ENCODE assay signal across 11 mouse cellular contexts in the genomic region with DNA sequence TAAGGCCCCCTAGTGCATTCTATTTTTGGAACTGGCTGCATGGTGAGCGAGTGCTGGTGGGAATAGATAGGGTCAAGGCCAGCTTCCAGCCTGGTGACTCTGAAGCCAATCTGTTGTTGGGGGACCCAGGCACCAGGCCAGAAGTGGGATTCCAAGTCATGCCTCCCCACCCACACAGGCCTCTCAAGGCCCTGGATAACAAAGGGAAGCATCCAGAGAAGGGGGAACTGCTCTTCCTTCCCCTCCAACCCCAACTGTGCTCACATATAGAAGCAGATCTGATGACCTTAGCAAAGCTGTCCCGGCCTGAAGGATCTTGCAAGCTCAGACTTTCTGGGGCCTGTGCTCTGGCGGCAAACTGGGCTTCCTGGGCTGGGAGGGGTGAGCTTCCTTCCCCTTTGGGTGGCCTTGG. TPM values are rescaled to one million over a fixed set of nuclear protein-coding genes. Genes with fewer than 3 reads are reported as not detected.
DNase-seq lines count a peak whose midpoint lies in the region; ATAC-seq and TF ChIP-seq lines count a peak whose summit lies in the region.
"Had no signal": no experiment of that assay in that cellular context is flagged by ENCODE, and none has a peak within 500 bp of the region (broad histone marks: within the 10 kb centered on the region; RNA-seq: fewer than 3 reads in every experiment).

No protein-coding gene starts in this region.

- intact Hi-C loops in heart, postnatal 10 days (cut with DNase I): no loop called here

- H3K9me3 ChIP-seq in kidney, postnatal 0 days (replicated peaks; ENCODE audit: low read length): no peaks in the 10 kb centered on the region
- no peaks in the 10 kb centered on the region for H3K9me3 ChIP-seq in liver, postnatal 0 days (ENCODE audit: low read length)
- no peaks in the 10 kb centered on the region for H3K9me3 ChIP-seq in midbrain, embryonic 10.5 days (replicated peaks)
- H3K9me3 ChIP-seq in midbrain, embryonic 13.5 days: no peaks in the 10 kb centered on the region
- H3K9me3 ChIP-seq in limb, embryonic 10.5 days (replicated peaks): no peaks in the 10 kb centered on the region
- H3K9me3 ChIP-seq: embryonic facial prominence, embryonic 15.5 days; limb, embryonic 13.5 days had no signal

- H3K4me2 ChIP-seq in kidney, postnatal 0 days (ENCODE audit: low read length): no peak overlapping the region
- H3K4me2 ChIP-seq in liver, postnatal 0 days (ENCODE audit: low read depth, low read length): no peak overlapping the region
- H3K4me2 ChIP-seq in midbrain, embryonic 13.5 days (replicated peaks): no peak overlapping the region
- H3K4me2 ChIP-seq: embryonic facial prominence, embryonic 15.5 days; limb, embryonic 13.5 days had no signal

- no peak for TF ChIP-seq CTCF in kidney, postnatal 0 days (IDR thresholded peaks at IDR 0.05; ENCODE audit: low read depth)
- TF ChIP-seq CTCF in liver, postnatal 0 days (IDR thresholded peaks at IDR 0.05; ENCODE audit: low read depth): no peak

- DNase-seq in kidney, postnatal 0 days (ENCODE audit: low spot score): peak; percentile 15
- DNase-seq in kidney, adult 11 months: no peak
- peak; percentile 25 to 34 for DNase-seq in heart, postnatal 10 days
- peak; percentile 28 for DNase-seq in liver, postnatal 0 days
- DNase-seq in midbrain, embryonic 10.5 days (ENCODE audit: low spot score): no peak
- no peak for DNase-seq in limb, embryonic 10.5 days (ENCODE audit: low spot score)

- H3K36me3 ChIP-seq in kidney, postnatal 0 days (ENCODE audit: insufficient read depth, low read length): no peaks in the 10 kb centered on the region
- no peaks in the 10 kb centered on the region for H3K36me3 ChIP-seq in liver, postnatal 0 days (replicated peaks; ENCODE audit: insufficient read depth, low read length)
- no peaks in the 10 kb centered on the region for H3K36me3 ChIP-seq in midbrain, embryonic 10.5 days
- H3K36me3 ChIP-seq in midbrain, embryonic 13.5 days: no peaks in the 10 kb centered on the region
- H3K36me3 ChIP-seq in limb, embryonic 10.5 days: no peaks in the 10 kb centered on the region
- H3K36me3 ChIP-seq: embryonic facial prominence, embryonic 15.5 days; G1E; limb, embryonic 13.5 days had no signal

- no peak overlapping the region for H3K4me3 ChIP-seq in kidney, postnatal 0 days (replicated peaks; ENCODE audit: low read depth, low read length)
- H3K4me3 ChIP-seq in liver, postnatal 0 days (ENCODE audit: low read depth, low read length): no peak overlapping the region
- H3K4me3 ChIP-seq in midbrain, embryonic 10.5 days: no peak overlapping the region
- H3K4me3 ChIP-seq in midbrain, embryonic 13.5 days (replicated peaks): no peak overlapping the region
- no peak overlapping the region for H3K4me3 ChIP-seq in limb, embryonic 10.5 days
- H3K4me3 ChIP-seq: embryonic facial prominence, embryonic 15.5 days; limb, embryonic 13.5 days had no signal

- H3K27ac ChIP-seq in kidney, postnatal 0 days: no peak overlapping the region
- H3K27ac ChIP-seq in liver, postnatal 0 days (ENCODE audit: low read depth): 0 out of 2 replicates have a peak overlapping the region, but pooled peaks have one; percentile 39
- no peak overlapping the region for H3K27ac ChIP-seq in midbrain, embryonic 10.5 days (replicated peaks)
- no peak overlapping the region for H3K27ac ChIP-seq in midbrain, embryonic 13.5 days
- no peak overlapping the region for H3K27ac ChIP-seq in limb, embryonic 10.5 days
- H3K27ac ChIP-seq: embryonic facial prominence, embryonic 15.5 days; limb, embryonic 13.5 days had no signal

- no peaks in the 10 kb centered on the region for H3K4me1 ChIP-seq in kidney, postnatal 0 days (replicated peaks; ENCODE audit: insufficient read depth, low read length)
- H3K4me1 ChIP-seq in liver, postnatal 0 days (ENCODE audit: insufficient read depth): no peaks in the 10 kb centered on the region
- 0 out of 2 replicates have a peak, but pooled peaks cover 3% of the 10 kb centered on the region for H3K4me1 ChIP-seq in midbrain, embryonic 10.5 days
- H3K4me1 ChIP-seq in midbrain, embryonic 13.5 days (replicated peaks): no peaks in the 10 kb centered on the region
- H3K4me1 ChIP-seq in limb, embryonic 10.5 days: no peaks in the 10 kb centered on the region
- H3K4me1 ChIP-seq: embryonic facial prominence, embryonic 15.5 days; limb, embryonic 13.5 days had no signal

- ATAC-seq in kidney, postnatal 0 days (replicated peaks; ENCODE audit: low FRiP score, low read depth): no peak
- ATAC-seq in common myeloid progenitor, adult 5-6 weeks (replicated peaks; ENCODE audit: low read depth, poor library complexity, severe bottlenecking): peak; percentile 68
- ATAC-seq in liver, postnatal 0 days: peak; percentile 81
- ATAC-seq in midbrain, embryonic 13.5 days: no peak

- H3K27me3 ChIP-seq in kidney, postnatal 0 days (ENCODE audit: insufficient read depth, low read length): no peaks in the 10 kb centered on the region
- H3K27me3 ChIP-seq in liver, postnatal 0 days (ENCODE audit: insufficient read depth, low read length): no peaks in the 10 kb centered on the region
- no peaks in the 10 kb centered on the region for H3K27me3 ChIP-seq in midbrain, embryonic 10.5 days (ENCODE audit: low read depth, poor library complexity, severe bottlenecking)
- no peaks in the 10 kb centered on the region for H3K27me3 ChIP-seq in midbrain, embryonic 13.5 days
- no peaks in the 10 kb centered on the region for H3K27me3 ChIP-seq in limb, embryonic 10.5 days (ENCODE audit: low read depth, poor library complexity, severe bottlenecking)
- H3K27me3 ChIP-seq: embryonic facial prominence, embryonic 15.5 days; limb, embryonic 13.5 days had no signal

- no peak overlapping the region for H3K9ac ChIP-seq in kidney, postnatal 0 days (ENCODE audit: low read depth, low read length)
- no peak overlapping the region for H3K9ac ChIP-seq in liver, postnatal 0 days (replicated peaks)
- H3K9ac ChIP-seq in midbrain, embryonic 13.5 days (replicated peaks): no peak overlapping the region
- H3K9ac ChIP-seq: embryonic facial prominence, embryonic 15.5 days; limb, embryonic 13.5 days had no signal

- TF ChIP-seq EP300 in liver, postnatal 0 days (IDR thresholded peaks at IDR 0.05; ENCODE audit: low read depth): no peak

- 68% methylated on average over 3 of the region's 3 CpGs for WGBS in kidney, postnatal 0 days
- 37% methylated on average over 3 of the region's 3 CpGs for WGBS in liver, postnatal 0 days (ENCODE audit: insufficient replicate concordance)
- 81% methylated on average over 3 of the region's 3 CpGs for WGBS in midbrain, embryonic 10.5 days
- WGBS in midbrain, embryonic 13.5 days: 87% methylated on average over 3 of the region's 3 CpGs
- 83% methylated on average over 3 of the region's 3 CpGs for WGBS in limb, embryonic 10.5 days

RNA-seq across cellular contexts. Expression of gene Maf, which starts 57.5 kb away (rescaled TPM):
- polyA plus RNA-seq in kidney, postnatal 0 days (2015; fragmentation: Nextera tagmentation; extraction: Ambion mirVana): 14.5 and 14.8 TPM in 2 replicates
- total RNA-seq in common myeloid progenitor, adult 5-6 weeks (2017): 0.18 and 0.34 TPM in 2 replicates
- total RNA-seq in heart, postnatal 10 days (2021): 1 to 10 TPM; 7.4 to 7.7 TPM
- 5.9 and 6.0 TPM in 2 replicates for polyA plus RNA-seq in liver, postnatal 0 days (2015; fragmentation: Nextera tagmentation; extraction: Ambion mirVana)
- polyA plus RNA-seq in midbrain, embryonic 10.5 days (2016; fragmentation: Nextera tagmentation; extraction: Ambion mirVana): 2.2 and 2.6 TPM in 2 replicates
- polyA plus RNA-seq in midbrain, embryonic 13.5 days (2015; fragmentation: Nextera tagmentation; extraction: Ambion mirVana): 5.0 and 5.6 TPM in 2 replicates
- polyA plus RNA-seq in limb, embryonic 10.5 days (2016; fragmentation: Nextera tagmentation; extraction: Ambion mirVana): 0.58 and 0.98 TPM in 2 replicates
- polyA plus RNA-seq: G1E had no signal

Comparison
In these comparisons a context has a peak if more than half of its experiments do, and no peak if none do; other contexts are left out.
1. DNase-seq: peak in kidney, postnatal 0 days (single experiment), heart, postnatal 10 days (2 of 2) and liver, postnatal 0 days (single experiment); none in kidney, adult 11 months (single experiment), midbrain, embryonic 10.5 days (single experiment) and limb, embryonic 10.5 days (single experiment).
2. ATAC-seq: peak in common myeloid progenitor, adult 5-6 weeks (single experiment) and liver, postnatal 0 days (single experiment); none in kidney, postnatal 0 days (single experiment) and midbrain, embryonic 13.5 days (single experiment).